Mouse (Mus musculus): Measurements from ENCODE around the gene Ror1.

The Ror1 gene

GRCm38 (mm10) chr4:100160156-100160555, 64.6 kb downstream of the Ror1 start:
- no peak for DNase-seq (ENCODE audit: low spot score)

GRCm38 (mm10) chr4:100165790-100166189, 70.2 kb downstream of the Ror1 start:
- no peak for DNase-seq (ENCODE audit: low spot score)

- no peak for DNase-seq (ENCODE audit: low spot score)
Measured at GRCm38 (mm10) chr4:100166871-100167270, 71.3 kb downstream of the Ror1 start.

GRCm38 (mm10) chr4:100169683-100170082, 74.1 kb downstream of the Ror1 start:
- no peak for DNase-seq (ENCODE audit: low spot score)

GRCm38 (mm10) chr4:100170161-100170650, 74.6 kb downstream of the Ror1 start:
- DNase-seq (ENCODE audit: low spot score): no peak

- no peak for DNase-seq (ENCODE audit: low spot score)
Measured at GRCm38 (mm10) chr4:100170743-100171142, 75.2 kb downstream of the Ror1 start.

- DNase-seq (ENCODE audit: low spot score): no peak
Measured at GRCm38 (mm10) chr4:100171483-100171898, 75.9 kb downstream of the Ror1 start.

- no peak for DNase-seq (ENCODE audit: low spot score)
Measured at GRCm38 (mm10) chr4:100175594-100175993, 80.0 kb downstream of the Ror1 start.

GRCm38 (mm10) chr4:100178316-100178715, 82.7 kb downstream of the Ror1 start:
- DNase-seq (ENCODE audit: low spot score): no peak

- DNase-seq (ENCODE audit: low spot score): peak; percentile 13
Measured at GRCm38 (mm10) chr4:100181676-100182075, 86.1 kb downstream of the Ror1 start.

GRCm38 (mm10) chr4:100186781-100187180, 91.2 kb downstream of the Ror1 start:
- no peak for DNase-seq (ENCODE audit: low spot score)

GRCm38 (mm10) chr4:100187563-100188200, 92.1 kb downstream of the Ror1 start:
- no peak for DNase-seq (ENCODE audit: low spot score)

- DNase-seq (ENCODE audit: low spot score): peak; percentile 10
Measured at GRCm38 (mm10) chr4:100188201-100188699, 92.7 kb downstream of the Ror1 start.

GRCm38 (mm10) chr4:100191483-100191882, 95.9 kb downstream of the Ror1 start:
- no peak for DNase-seq (ENCODE audit: low spot score)

GRCm38 (mm10) chr4:100194136-100194535, 98.5 kb downstream of the Ror1 start:
- no peak for DNase-seq (ENCODE audit: low spot score)

- DNase-seq (ENCODE audit: low spot score): no peak
Measured at GRCm38 (mm10) chr4:100196255-100196793, 100.7 kb downstream of the Ror1 start.

GRCm38 (mm10) chr4:100198275-100198674, 102.7 kb downstream of the Ror1 start:
- DNase-seq (ENCODE audit: low spot score): no peak

- no peak for DNase-seq (ENCODE audit: low spot score)
Measured at GRCm38 (mm10) chr4:100201322-100201721, 105.7 kb downstream of the Ror1 start.

GRCm38 (mm10) chr4:100203066-100203465, 107.5 kb downstream of the Ror1 start:
- DNase-seq (ENCODE audit: low spot score): no peak

GRCm38 (mm10) chr4:100203688-100204087, 108.1 kb downstream of the Ror1 start:
- DNase-seq (ENCODE audit: low spot score): no peak

GRCm38 (mm10) chr4:100204381-100204780, 108.8 kb downstream of the Ror1 start:
- DNase-seq (ENCODE audit: low spot score): no peak

- DNase-seq (ENCODE audit: low spot score): no peak
Measured at GRCm38 (mm10) chr4:100208081-100208480, 112.5 kb downstream of the Ror1 start.

- DNase-seq (ENCODE audit: low spot score): no peak
Measured at GRCm38 (mm10) chr4:100209106-100209505, 113.5 kb downstream of the Ror1 start.

GRCm38 (mm10) chr4:100211331-100211730, 115.7 kb downstream of the Ror1 start:
- no peak for DNase-seq (ENCODE audit: low spot score)

Data from testis, postnatal 14 days (tissue).